Mouse (Mus musculus) bone marrow macrophage, adult 2 months (primary cell): ENCODE data around the gene Fnbp4. TPM values are rescaled to one million over a fixed set of nuclear protein-coding genes. Genes with fewer than 3 reads are reported as not detected.
A peak's percentile ranks its signal among the peaks of the same experiment; 100 is the strongest.

Experiments used
- H3K27ac ChIP-seq: 2 replicates; pipeline ENCODE4 v1.5.1; 2012; ENCODE audit warnings: low read depth, low read length; ENCODE audit not compliant: insufficient read depth
- H3K4me1 ChIP-seq: 2 replicates; pipeline ENCODE4 v1.6.1; 2012; ENCODE audit warnings: low read length; ENCODE audit not compliant: control insufficient read depth, insufficient read depth
- H3K4me3 ChIP-seq: 2 replicates; pipeline ENCODE4 v1.5.1; 2012; ENCODE audit warnings: mild to moderate bottlenecking, low read length, moderate library complexity; ENCODE audit not compliant: insufficient read depth
- CTCF ChIP-seq: IDR thresholded peaks from 2 replicates; pipeline ENCODE4 v1.5.1; 2012; ENCODE audit warnings: low read depth, mild to moderate bottlenecking, low read length, moderate library complexity
- POLR2A ChIP-seq: IDR thresholded peaks from 2 replicates; pipeline ENCODE4 v1.6.1; 2012; ENCODE audit warnings: mild to moderate bottlenecking, low read depth, low read length, borderline replicate concordance
- polyA plus RNA-seq: library from polyadenylated mRNA; stranded (reverse); fragments of >200 nt; gene quantifications from 2 replicates; pipeline ENCODE4 v1.2.4, GENCODE M21; 2012; ENCODE audit not compliant: missing spikeins, insufficient read depth, insufficient read length

Gene Fnbp4
- polyA plus RNA-seq, 1 experiment: 112 TPM

- TF ChIP-seq POLR2A (no peak), CTCF (no peak)
- H3K4me3 ChIP-seq: no peak overlapping the region
- H3K27ac ChIP-seq: no peak overlapping the region
- peaks cover 6% of the 10 kb centered on the region for H3K4me1 ChIP-seq
Observed at GRCm38 (mm10) chr2:90739921-90740320, 5.2 kb upstream of the Fnbp4 start.

GRCm38 (mm10) chr2:90744285-90745052 is 701 bp upstream of the Fnbp4 start:
- Histone ChIP-seq H3K27ac (peak overlapping the region; percentile 89), H3K4me1 (peaks cover 20% of the 10 kb centered on the region), H3K4me3 (peak overlapping the region; percentile 54)
- TF ChIP-seq CTCF (no peak), POLR2A (no peak)

- Histone ChIP-seq H3K4me1 (peaks cover 28% of the 10 kb centered on the region), H3K27ac (peak overlapping the region; percentile 91), H3K4me3 (peak overlapping the region; percentile 97)
- TF ChIP-seq CTCF: no peak
- TF ChIP-seq POLR2A: no peak
Observed at GRCm38 (mm10) chr2:90745740-90746537, 769 bp downstream of the Fnbp4 start.

- peak overlapping the region; percentile 97 for H3K4me3 ChIP-seq
- TF ChIP-seq POLR2A (no peak), CTCF (no peak)
- peaks cover 28% of the 10 kb centered on the region for H3K4me1 ChIP-seq
- peak overlapping the region; percentile 1; the same call in 1 of the 2 replicates for H3K27ac ChIP-seq
Observed at GRCm38 (mm10) chr2:90746538-90746865, 1.3 kb downstream of the Fnbp4 start.

- TF ChIP-seq CTCF (no peak), POLR2A (no peak)
- peaks cover 28% of the 10 kb centered on the region for H3K4me1 ChIP-seq
- H3K4me3 ChIP-seq: peak overlapping the region; percentile 97; the same call in 1 of the 2 replicates
- no peak overlapping the region for H3K27ac ChIP-seq
Observed at GRCm38 (mm10) chr2:90747131-90747530, 2.0 kb downstream of the Fnbp4 start.

- H3K4me1 ChIP-seq: peaks cover 22% of the 10 kb centered on the region
- H3K4me3 ChIP-seq: 0 out of 2 replicates have a peak overlapping the region, but pooled peaks have one; percentile 3
- TF ChIP-seq POLR2A (no peak), CTCF (no peak)
- H3K27ac ChIP-seq: peak overlapping the region; percentile 69
Observed at GRCm38 (mm10) chr2:90749676-90750459, 4.7 kb downstream of the Fnbp4 start.

- H3K4me1 ChIP-seq: peaks cover 14% of the 10 kb centered on the region
- H3K4me3 ChIP-seq: no peak overlapping the region
- no peak overlapping the region for H3K27ac ChIP-seq
- TF ChIP-seq CTCF: no peak
- no peak for TF ChIP-seq POLR2A
Observed at GRCm38 (mm10) chr2:90753565-90753964, 8.4 kb downstream of the Fnbp4 start.

- H3K4me3 ChIP-seq: no peak overlapping the region
- H3K4me1 ChIP-seq: peaks cover 9% of the 10 kb centered on the region
- TF ChIP-seq CTCF (no peak), POLR2A (no peak)
- H3K27ac ChIP-seq: no peak overlapping the region
Observed at GRCm38 (mm10) chr2:90754188-90754587, 9.0 kb downstream of the Fnbp4 start.

GRCm38 (mm10) chr2:90765123-90765522 is 20.0 kb downstream of the Fnbp4 start:
- no peak for TF ChIP-seq CTCF
- TF ChIP-seq POLR2A: no peak

GRCm38 (mm10) chr2:90781323-90781722 is 36.2 kb downstream of the Fnbp4 start:
- peaks cover 7% of the 10 kb centered on the region for H3K4me1 ChIP-seq
- H3K4me3 ChIP-seq: no peak overlapping the region
- no peak overlapping the region for H3K27ac ChIP-seq
- TF ChIP-seq CTCF (no peak), POLR2A (no peak)

More at GRCm38 (mm10) chr2:90765123-90765522, 20.0 kb downstream of the Fnbp4 start:
- H3K27ac ChIP-seq: no peak overlapping the region
- no peak overlapping the region for H3K4me3 ChIP-seq
- no peaks in the 10 kb centered on the region for H3K4me1 ChIP-seq
